Mouse (Mus musculus): ENCODE measurements at regions not wholly inside any gene's neighbourhood (a gene's known extent, or its start where the extent isn't known, plus 50 kb on each side); places are given as distances from the start of the nearest gene placed in this dataset.

GRCm38 (mm10) chr2:146625166-146625751 lies 113.1 kb upstream of the Ralgapa2 start:
- DNase-seq, result no peak

- DNase-seq, result no peak
Measured at GRCm38 (mm10) chr2:146626531-146626930, 114.4 kb upstream of the Ralgapa2 start.

- no peak for DNase-seq
Measured at GRCm38 (mm10) chr2:146630179-146630578, 118.0 kb upstream of the Ralgapa2 start.

- DNase-seq, result no peak
Measured at GRCm38 (mm10) chr2:146631098-146631497, 119.0 kb upstream of the Ralgapa2 start.

GRCm38 (mm10) chr2:146633329-146634070 lies 121.4 kb upstream of the Ralgapa2 start:
- peak; percentile 32 for DNase-seq

- DNase-seq, result no peak
Measured at GRCm38 (mm10) chr2:146637573-146637972, 125.4 kb upstream of the Ralgapa2 start.

- no peak for DNase-seq
Measured at GRCm38 (mm10) chr2:146646237-146646972, 134.3 kb upstream of the Ralgapa2 start.

GRCm38 (mm10) chr2:146646973-146647282 lies 134.8 kb upstream of the Ralgapa2 start:
- no peak for DNase-seq

- no peak for DNase-seq
Measured at GRCm38 (mm10) chr2:146661346-146661745, 149.2 kb upstream of the Ralgapa2 start.

GRCm38 (mm10) chr2:146672761-146673160 lies 160.6 kb upstream of the Ralgapa2 start:
- no peak for DNase-seq

GRCm38 (mm10) chr2:146681979-146682378 lies 169.8 kb upstream of the Ralgapa2 start:
- no peak for DNase-seq

GRCm38 (mm10) chr2:146685854-146686507 lies 169.7 kb upstream of the Kiz start:
- peak; percentile 1 for DNase-seq

GRCm38 (mm10) chr2:146688544-146688943 lies 167.1 kb upstream of the Kiz start:
- DNase-seq, result no peak

GRCm38 (mm10) chr2:146693484-146693883 lies 162.2 kb upstream of the Kiz start:
- no peak for DNase-seq

GRCm38 (mm10) chr2:146694041-146694440 lies 161.6 kb upstream of the Kiz start:
- no peak for DNase-seq

GRCm38 (mm10) chr2:146696277-146696676 lies 159.4 kb upstream of the Kiz start:
- DNase-seq, result no peak

- no peak for DNase-seq
Measured at GRCm38 (mm10) chr2:146696727-146697126, 158.9 kb upstream of the Kiz start.

- no peak for DNase-seq
Measured at GRCm38 (mm10) chr2:146710676-146711075, 145.0 kb upstream of the Kiz start.

- no peak for DNase-seq
Measured at GRCm38 (mm10) chr2:146721184-146721715, 134.4 kb upstream of the Kiz start.

- DNase-seq, result no peak
Measured at GRCm38 (mm10) chr2:146722351-146723025, 133.2 kb upstream of the Kiz start.

GRCm38 (mm10) chr2:146723172-146723571 lies 132.5 kb upstream of the Kiz start:
- no peak for DNase-seq

GRCm38 (mm10) chr2:146723671-146724070 lies 132.0 kb upstream of the Kiz start:
- DNase-seq, result no peak

Measured in cerebellum, adult 8-10 months (tissue).